Mouse (Mus musculus) stomach, embryonic 16.5 days (tissue): ENCODE measurements around the gene Fstl1. TPM values are rescaled to one million over a fixed set of nuclear protein-coding genes. Genes with fewer than 3 reads are reported as not detected.

Experiments used
- ATAC-seq: fragments of 200-750 bp; cut with Nextera tagmentation; 2 replicates; pipeline ENCODE4 v1.8.0; 2017; ENCODE audit warnings: moderate number of reproducible peaks, moderate TSS enrichment; ENCODE audit not compliant: insufficient read depth, low FRiP score
- H3K27ac ChIP-seq: fragments of 300-500 bp; sonication (generic); 2 replicates; pipeline ENCODE4 v1.5.1; 2014; ENCODE audit warnings: low read length
- H3K27me3 ChIP-seq: fragments of 300-500 bp; sonication (generic); 2 replicates; pipeline ENCODE4 v1.6.1; 2014; ENCODE audit warnings: low read length, control low read depth, mixed read lengths; ENCODE audit not compliant: control insufficient read depth, insufficient read depth
- H3K36me3 ChIP-seq: fragments of 300-500 bp; sonication (generic); 2 replicates; pipeline ENCODE4 v1.6.1; 2014; ENCODE audit warnings: low read length; ENCODE audit not compliant: control insufficient read depth, insufficient read depth
- H3K4me1 ChIP-seq: fragments of 300-500 bp; sonication (generic); 2 replicates; pipeline ENCODE4 v1.6.1; 2014; ENCODE audit warnings: low read length, control low read depth, mixed read lengths; ENCODE audit not compliant: control insufficient read depth, insufficient read depth
- H3K4me2 ChIP-seq: fragments of 300-500 bp; sonication (generic); 2 replicates; pipeline ENCODE4 v1.6.1; 2014; ENCODE audit warnings: low read depth, low read length, mixed read lengths
- H3K4me3 ChIP-seq: fragments of 300-500 bp; sonication (generic); replicated peaks from 2 replicates; pipeline ENCODE4 v1.5.1; 2014; ENCODE audit warnings: mild to moderate bottlenecking, low read length
- H3K9ac ChIP-seq: fragments of 300-500 bp; sonication (generic); 2 replicates; pipeline ENCODE4 v1.6.1; 2014; ENCODE audit warnings: low read length
- H3K9me3 ChIP-seq: fragments of 300-500 bp; sonication (generic); replicated peaks from 2 replicates; pipeline ENCODE4 v1.6.1; 2016; ENCODE audit warnings: low read length, control low read depth; ENCODE audit not compliant: control insufficient read depth
- WGBS: fragments of 180-500 bp; shearing (Covaris S2); extraction: QIAGEN DNeasy Blood & Tissue Kit; methylation state at CpG from one replicate; pipeline ENCODE4 v1.1.7; 2014; 5-methylcytosine and 5-hydroxymethylcytosine counted together
- polyA plus RNA-seq: library from polyadenylated mRNA; unstranded; fragments of >200 nt; fragmentation: Nextera tagmentation; extraction: Ambion mirVana; gene quantifications from 2 replicates; pipeline ENCODE4 v1.2.1, GENCODE M21; 2015

Fstl1 gene
- polyA plus RNA-seq, 1 experiment from 2014 or later, result 417 TPM

- WGBS, result 62% methylated on average over 9 of the region's 9 CpGs
Observed at GRCm38 (mm10) chr16:37853279-37853678, 76.6 kb downstream of the Fstl1 start.

GRCm38 (mm10) chr16:37854054-37854453 is 77.4 kb downstream of the Fstl1 start:
- Histone ChIP-seq H3K9me3 (no peaks in the 10 kb centered on the region), H3K4me1 (peaks cover 4% of the 10 kb centered on the region; the same call in 1 of the 2 replicates), H3K4me3 (no peak overlapping the region), H3K36me3 (no peaks in the 10 kb centered on the region), H3K27ac (no peak overlapping the region), H3K4me2 (no peak overlapping the region), H3K9ac (no peak overlapping the region), H3K27me3 (no peaks in the 10 kb centered on the region)
- 66% methylated on average over 14 of the region's 14 CpGs for WGBS
- no peak for ATAC-seq

More at GRCm38 (mm10) chr16:37853279-37853678, 76.6 kb downstream of the Fstl1 start:
- Histone ChIP-seq H3K4me2 (no peak overlapping the region), H3K9me3 (no peaks in the 10 kb centered on the region), H3K9ac (no peak overlapping the region), H3K4me1 (peaks cover 4% of the 10 kb centered on the region; the same call in 1 of the 2 replicates), H3K36me3 (no peaks in the 10 kb centered on the region), H3K27ac (no peak overlapping the region), H3K4me3 (no peak overlapping the region), H3K27me3 (no peaks in the 10 kb centered on the region)
- no peak for ATAC-seq

- Histone ChIP-seq H3K27ac (no peak overlapping the region), H3K36me3 (no peaks in the 10 kb centered on the region), H3K9me3 (no peaks in the 10 kb centered on the region), H3K4me3 (no peak overlapping the region), H3K4me2 (no peak overlapping the region), H3K4me1 (peaks cover 4% of the 10 kb centered on the region; the same call in 1 of the 2 replicates), H3K9ac (no peak overlapping the region), H3K27me3 (no peaks in the 10 kb centered on the region)
- WGBS, result 35% methylated on average over 5 of the region's 5 CpGs
- ATAC-seq, result no peak
Observed at GRCm38 (mm10) chr16:37854593-37854992, 77.9 kb downstream of the Fstl1 start.

- H3K4me1 ChIP-seq, result peaks cover 4% of the 10 kb centered on the region; the same call in 1 of the 2 replicates
- no peaks in the 10 kb centered on the region for H3K36me3 ChIP-seq
- H3K27me3 ChIP-seq, result no peaks in the 10 kb centered on the region
- peak; percentile 15; the same call in 1 of the 2 replicates for ATAC-seq
- no peak overlapping the region for H3K27ac ChIP-seq
- no peaks in the 10 kb centered on the region for H3K9me3 ChIP-seq
- H3K4me2 ChIP-seq, result no peak overlapping the region
- no peak overlapping the region for H3K9ac ChIP-seq
- 37% methylated on average over 8 of the region's 8 CpGs for WGBS
- no peak overlapping the region for H3K4me3 ChIP-seq
Observed at GRCm38 (mm10) chr16:37855583-37855982, 78.9 kb downstream of the Fstl1 start.

- Histone ChIP-seq H3K36me3 (no peaks in the 10 kb centered on the region), H3K4me3 (no peak overlapping the region), H3K9ac (no peak overlapping the region), H3K27me3 (no peaks in the 10 kb centered on the region), H3K4me1 (peaks cover 4% of the 10 kb centered on the region; the same call in 1 of the 2 replicates), H3K9me3 (no peaks in the 10 kb centered on the region), H3K27ac (no peak overlapping the region), H3K4me2 (no peak overlapping the region)
- ATAC-seq, result no peak
- 17% methylated on average over 3 of the region's 3 CpGs for whole genome bisulfite sequencing
Observed at GRCm38 (mm10) chr16:37856327-37856726, 79.7 kb downstream of the Fstl1 start.

- Histone ChIP-seq H3K27ac (no peak overlapping the region), H3K9ac (no peak overlapping the region), H3K4me3 (no peak overlapping the region), H3K27me3 (no peaks in the 10 kb centered on the region), H3K9me3 (no peaks in the 10 kb centered on the region), H3K4me1 (no peaks in the 10 kb centered on the region), H3K4me2 (no peak overlapping the region), H3K36me3 (no peaks in the 10 kb centered on the region)
- no peak for ATAC-seq
- 67% methylated on average over 8 of the region's 8 CpGs for WGBS
Observed at GRCm38 (mm10) chr16:37857495-37857894, 80.8 kb downstream of the Fstl1 start.

- Histone ChIP-seq H3K36me3 (no peaks in the 10 kb centered on the region), H3K4me2 (no peak overlapping the region), H3K4me3 (no peak overlapping the region), H3K27ac (no peak overlapping the region), H3K9ac (no peak overlapping the region), H3K27me3 (no peaks in the 10 kb centered on the region), H3K4me1 (no peaks in the 10 kb centered on the region), H3K9me3 (no peaks in the 10 kb centered on the region)
- 79% methylated on average over 7 of the region's 7 CpGs for WGBS
- no peak for ATAC-seq
Observed at GRCm38 (mm10) chr16:37860213-37860612, 83.5 kb downstream of the Fstl1 start.

GRCm38 (mm10) chr16:37861029-37861428 is 84.4 kb downstream of the Fstl1 start, which contains the start of gene Gm36028:
Gene Gm36028, minus strand, starts transcription at chr16:37861146.
- Histone ChIP-seq H3K36me3 (no peaks in the 10 kb centered on the region), H3K9me3 (no peaks in the 10 kb centered on the region), H3K4me1 (no peaks in the 10 kb centered on the region), H3K4me2 (no peak within 1 kb of the TSS), H3K9ac (no peak within 1 kb of the TSS), H3K27ac (no peak within 1 kb of the TSS), H3K27me3 (no peaks in the 10 kb centered on the region), H3K4me3 (no peak within 1 kb of the TSS)
- 67% methylated on average over 7 of the region's 7 CpGs for WGBS
- ATAC-seq, result peak; percentile 66

- Histone ChIP-seq H3K4me1 (no peaks in the 10 kb centered on the region), H3K27me3 (no peaks in the 10 kb centered on the region), H3K27ac (no peak overlapping the region), H3K36me3 (no peaks in the 10 kb centered on the region), H3K4me3 (no peak overlapping the region), H3K9me3 (no peaks in the 10 kb centered on the region), H3K9ac (no peak overlapping the region), H3K4me2 (no peak overlapping the region)
- ATAC-seq, result no peak
- 71% methylated on average over 3 of the region's 3 CpGs for WGBS
Observed at GRCm38 (mm10) chr16:37863876-37864275, 87.2 kb downstream of the Fstl1 start.
